Mouse (Mus musculus) C2C12 (cell line): ENCODE data around the gene Plekha5.

Source experiments
- CEBPB ChIP-seq: IDR thresholded peaks from one replicate; pipeline ENCODE4 v1.6.1; 2011; ENCODE audit warnings: low read depth, mild to moderate bottlenecking, control low read depth, moderate library complexity
- CTCF ChIP-seq: IDR thresholded peaks from one replicate; pipeline ENCODE4 v1.5.1; 2011; ENCODE audit not compliant: control insufficient read depth, insufficient read depth, insufficient read length
- FOSL1 ChIP-seq: IDR thresholded peaks from one replicate; pipeline ENCODE4 v1.8.0; 2011; ENCODE audit warnings: mild to moderate bottlenecking, low read length; ENCODE audit not compliant: poor library complexity, insufficient read depth, severe bottlenecking
- MAX ChIP-seq: IDR thresholded peaks from one replicate; pipeline ENCODE4 v1.6.1; 2011; ENCODE audit warnings: mild to moderate bottlenecking, control low read depth
- MYOD1 ChIP-seq: IDR thresholded peaks from one replicate; pipeline ENCODE4 v1.6.1; 2011; ENCODE audit warnings: low read depth; ENCODE audit not compliant: control insufficient read depth, insufficient read length
- MYOG ChIP-seq: IDR thresholded peaks from one replicate; pipeline ENCODE4 v1.6.1; 2011; ENCODE audit not compliant: control insufficient read depth, insufficient read length; ENCODE audit errors: extremely low read depth
- USF1 ChIP-seq: IDR thresholded peaks from one replicate; pipeline ENCODE4 v1.6.1; 2011; ENCODE audit warnings: low read depth, mild to moderate bottlenecking, control low read depth, moderate library complexity

DNA sequence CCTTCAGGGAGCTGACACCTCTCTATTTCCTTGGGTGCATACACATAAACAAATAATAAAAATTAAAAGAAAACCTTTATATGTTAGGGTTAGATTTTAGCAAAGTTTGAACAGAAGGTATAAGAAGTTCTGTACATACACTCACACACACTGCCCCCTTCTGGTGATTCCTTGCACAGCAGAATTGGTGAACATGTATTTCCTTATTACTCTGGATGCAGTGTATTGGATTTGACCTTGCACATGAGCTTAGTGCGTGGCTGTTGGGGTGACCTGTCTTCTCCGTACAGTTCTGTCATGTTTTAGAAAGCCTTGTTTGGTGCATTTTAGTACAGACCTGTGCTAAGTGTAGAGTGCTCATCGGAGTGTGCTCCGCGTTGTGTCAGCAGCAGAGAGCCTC, 19.5 kb downstream of the Plekha5 start:
- TF ChIP-seq CTCF: peak; percentile 36
- TF ChIP-seq USF1: no peak
- no peak for TF ChIP-seq MAX
- TF ChIP-seq CEBPB: no peak
- TF ChIP-seq MYOG: no peak
- no peak for TF ChIP-seq FOSL1
- no peak for TF ChIP-seq MYOD1
